Mouse (Mus musculus): Measurements from ENCODE around the gene Slc7a5. TPM values are rescaled to one million over a fixed set of nuclear protein-coding genes. Genes with fewer than 3 reads are reported as not detected.

Slc7a5 gene
- polyA plus RNA-seq, 1 experiment from 2014 or later: 8.9 TPM

DNA sequence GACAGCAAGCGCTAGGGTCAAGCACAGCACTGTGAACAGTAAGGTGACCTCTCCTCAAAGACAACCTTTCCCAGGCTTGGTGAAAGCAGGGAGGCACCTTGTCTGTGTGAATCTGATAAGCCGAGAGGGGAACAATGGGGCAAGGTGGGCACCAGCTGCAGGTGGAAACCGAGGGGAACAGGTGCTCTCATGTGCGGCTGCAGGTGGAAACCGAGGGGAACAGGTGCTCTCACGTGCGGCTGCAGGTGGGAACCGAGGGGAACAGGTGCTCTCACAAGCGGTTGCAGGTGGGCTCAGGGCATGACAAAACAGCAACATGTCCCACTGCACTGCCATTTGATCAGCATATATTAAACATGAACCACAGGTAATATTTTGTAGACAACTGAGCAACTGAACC, 10.3 kb downstream of the Slc7a5 start:
- no peak for TF ChIP-seq CTCF (IDR thresholded peaks at IDR 0.05; ENCODE audit: low read depth)
- WGBS: 54% methylated on average over 9 of the region's 9 CpGs
- H3K36me3 ChIP-seq (ENCODE audit: control insufficient read depth, insufficient read depth, low read length): no peaks in the 10 kb centered on the region
- no peak overlapping the region for H3K4me3 ChIP-seq (ENCODE audit: low read depth, low read length)
- H3K4me2 ChIP-seq (replicated peaks; ENCODE audit: low read depth): peak overlapping the region; percentile 21; the same call in 1 of the 2 replicates
- H3K4me1 ChIP-seq (replicated peaks; ENCODE audit: control insufficient read depth, insufficient read depth): peaks cover 16% of the 10 kb centered on the region
- DNase-seq (ENCODE audit: low spot score) (no peak), ATAC-seq (ENCODE audit: low FRiP score, low TSS enrichment) (no peak)
- H3K27ac ChIP-seq (replicated peaks): peak overlapping the region; percentile 90
- H3K9me3 ChIP-seq (ENCODE audit: control insufficient read depth, low read length): no peaks in the 10 kb centered on the region
- H3K9ac ChIP-seq (ENCODE audit: low read length): peak overlapping the region; percentile 27; the same call in 1 of the 2 replicates
- H3K27me3 ChIP-seq (ENCODE audit: control insufficient read depth, insufficient read depth, low read length): no peaks in the 10 kb centered on the region

DNA sequence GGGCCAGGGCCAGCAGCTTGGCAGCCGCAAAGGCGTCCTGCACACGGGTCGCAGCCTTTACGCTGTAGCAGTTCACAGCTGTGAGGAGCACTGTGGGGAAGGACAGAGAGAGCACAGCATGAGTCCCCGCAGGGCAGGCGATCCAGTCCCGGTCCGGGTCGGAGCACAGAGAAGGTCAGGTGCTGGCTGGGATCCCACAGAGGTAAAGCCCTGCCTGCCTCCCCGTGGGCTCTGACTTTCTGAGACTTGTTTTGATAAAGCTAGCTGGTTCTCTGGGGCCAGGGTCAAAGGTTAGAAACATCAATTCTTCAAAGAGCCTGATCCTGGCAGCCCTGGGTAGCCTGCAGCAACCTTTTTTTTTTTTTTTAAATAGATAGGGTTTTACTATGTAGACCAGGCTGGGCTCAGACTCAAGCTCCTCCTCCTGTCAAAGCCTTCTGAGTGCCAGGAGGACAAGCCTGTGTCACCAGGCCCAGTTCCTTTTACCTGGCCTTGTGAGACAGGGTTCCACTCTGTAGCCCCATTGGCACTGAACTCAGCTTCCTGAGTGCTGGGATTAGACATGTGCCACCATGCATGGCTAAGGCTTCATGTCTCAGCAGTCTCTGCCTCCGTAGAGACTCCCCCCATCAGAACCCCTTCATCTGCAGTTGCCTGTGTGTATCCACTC, 10.9 kb downstream of the Slc7a5 start:
- H3K27me3 ChIP-seq (ENCODE audit: control insufficient read depth, insufficient read depth, low read length): no peaks in the 10 kb centered on the region
- H3K36me3 ChIP-seq (ENCODE audit: control insufficient read depth, insufficient read depth, low read length): no peaks in the 10 kb centered on the region
- DNase-seq (ENCODE audit: low spot score) (no peak), ATAC-seq (ENCODE audit: low FRiP score, low TSS enrichment) (no peak)
- H3K4me1 ChIP-seq (replicated peaks; ENCODE audit: control insufficient read depth, insufficient read depth): peaks cover 16% of the 10 kb centered on the region
- WGBS: 51% methylated on average over 12 of the region's 12 CpGs
- H3K9me3 ChIP-seq (ENCODE audit: control insufficient read depth, low read length): no peaks in the 10 kb centered on the region
- no peak overlapping the region for H3K9ac ChIP-seq (ENCODE audit: low read length)
- H3K27ac ChIP-seq (replicated peaks): peak overlapping the region; percentile 90
- TF ChIP-seq CTCF (IDR thresholded peaks at IDR 0.05; ENCODE audit: low read depth): no peak
- no peak for TF ChIP-seq EP300 (optimal IDR thresholded peaks at IDR 0.05)
- no peak overlapping the region for H3K4me3 ChIP-seq (ENCODE audit: low read depth, low read length)
- no peak overlapping the region for H3K4me2 ChIP-seq (replicated peaks; ENCODE audit: low read depth)

DNA sequence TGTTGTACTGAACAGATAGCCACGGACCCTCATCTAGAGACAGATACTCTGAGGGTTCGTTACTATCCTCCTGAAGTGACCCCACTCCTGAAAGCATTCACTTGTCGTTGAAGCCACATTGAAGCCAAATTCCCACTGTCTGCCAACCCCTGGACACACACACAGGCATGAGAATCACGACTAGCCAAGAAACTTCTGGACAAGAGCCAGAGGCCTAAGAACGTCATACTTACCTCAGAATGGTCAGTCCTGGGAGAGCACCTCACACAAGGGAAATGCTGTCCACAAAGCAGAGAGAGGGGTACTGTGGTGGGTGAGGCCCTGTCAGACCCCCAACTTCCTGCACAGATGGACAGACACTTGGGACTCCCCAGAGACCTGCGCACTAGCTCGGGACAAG, 11.6 kb downstream of the Slc7a5 start:
- H3K9ac ChIP-seq (ENCODE audit: low read length): no peak overlapping the region
- ATAC-seq (ENCODE audit: low FRiP score, low TSS enrichment) (no peak), DNase-seq (ENCODE audit: low spot score) (no peak)
- 62% methylated on average over 7 of the region's 7 CpGs for whole genome bisulfite sequencing
- no peak overlapping the region for H3K4me2 ChIP-seq (replicated peaks; ENCODE audit: low read depth)
- H3K9me3 ChIP-seq (ENCODE audit: control insufficient read depth, low read length): no peaks in the 10 kb centered on the region
- peaks cover 16% of the 10 kb centered on the region for H3K4me1 ChIP-seq (replicated peaks; ENCODE audit: control insufficient read depth, insufficient read depth)
- H3K4me3 ChIP-seq (ENCODE audit: low read depth, low read length): no peak overlapping the region
- no peak overlapping the region for H3K27ac ChIP-seq (replicated peaks)
- H3K27me3 ChIP-seq (ENCODE audit: control insufficient read depth, insufficient read depth, low read length): no peaks in the 10 kb centered on the region
- H3K36me3 ChIP-seq (ENCODE audit: control insufficient read depth, insufficient read depth, low read length): no peaks in the 10 kb centered on the region
- no peak for TF ChIP-seq CTCF (IDR thresholded peaks at IDR 0.05; ENCODE audit: low read depth)
- no peak for TF ChIP-seq EP300 (optimal IDR thresholded peaks at IDR 0.05)

DNA sequence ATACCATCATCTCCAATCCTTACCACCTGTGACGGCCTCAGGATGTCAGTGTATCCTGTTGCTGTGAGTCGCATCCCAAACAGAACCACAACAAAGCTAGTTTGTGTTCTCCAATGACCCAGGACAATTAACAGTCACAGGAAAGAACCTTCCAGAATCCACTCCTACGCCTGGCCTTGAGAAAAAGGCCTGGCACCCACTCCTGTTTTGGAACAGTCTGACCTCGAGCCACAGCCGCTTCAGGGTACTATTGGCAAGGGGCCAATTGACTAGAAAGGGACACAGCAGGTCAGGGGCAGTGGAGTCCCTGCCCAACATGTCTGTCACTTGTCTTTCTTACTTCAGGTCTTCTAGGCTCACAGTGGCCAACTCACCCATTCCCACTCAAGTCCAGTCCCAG, 14.6 kb downstream of the Slc7a5 start:
- H3K27ac ChIP-seq (replicated peaks): no peak overlapping the region
- H3K4me2 ChIP-seq (replicated peaks; ENCODE audit: low read depth): no peak overlapping the region
- ATAC-seq (ENCODE audit: low FRiP score, low TSS enrichment) (no peak), DNase-seq (ENCODE audit: low spot score) (no peak)
- H3K9me3 ChIP-seq (ENCODE audit: control insufficient read depth, low read length): no peaks in the 10 kb centered on the region
- H3K36me3 ChIP-seq (ENCODE audit: control insufficient read depth, insufficient read depth, low read length): peaks cover 2% of the 10 kb centered on the region
- H3K27me3 ChIP-seq (ENCODE audit: control insufficient read depth, insufficient read depth, low read length): no peaks in the 10 kb centered on the region
- 72% methylated on average over 5 of the region's 5 CpGs for WGBS
- H3K4me1 ChIP-seq (replicated peaks; ENCODE audit: control insufficient read depth, insufficient read depth): peaks cover 5% of the 10 kb centered on the region
- TF ChIP-seq EP300 (optimal IDR thresholded peaks at IDR 0.05) (no peak), CTCF (IDR thresholded peaks at IDR 0.05; ENCODE audit: low read depth) (no peak)
- no peak overlapping the region for H3K4me3 ChIP-seq (ENCODE audit: low read depth, low read length)
- no peak overlapping the region for H3K9ac ChIP-seq (ENCODE audit: low read length)

DNA sequence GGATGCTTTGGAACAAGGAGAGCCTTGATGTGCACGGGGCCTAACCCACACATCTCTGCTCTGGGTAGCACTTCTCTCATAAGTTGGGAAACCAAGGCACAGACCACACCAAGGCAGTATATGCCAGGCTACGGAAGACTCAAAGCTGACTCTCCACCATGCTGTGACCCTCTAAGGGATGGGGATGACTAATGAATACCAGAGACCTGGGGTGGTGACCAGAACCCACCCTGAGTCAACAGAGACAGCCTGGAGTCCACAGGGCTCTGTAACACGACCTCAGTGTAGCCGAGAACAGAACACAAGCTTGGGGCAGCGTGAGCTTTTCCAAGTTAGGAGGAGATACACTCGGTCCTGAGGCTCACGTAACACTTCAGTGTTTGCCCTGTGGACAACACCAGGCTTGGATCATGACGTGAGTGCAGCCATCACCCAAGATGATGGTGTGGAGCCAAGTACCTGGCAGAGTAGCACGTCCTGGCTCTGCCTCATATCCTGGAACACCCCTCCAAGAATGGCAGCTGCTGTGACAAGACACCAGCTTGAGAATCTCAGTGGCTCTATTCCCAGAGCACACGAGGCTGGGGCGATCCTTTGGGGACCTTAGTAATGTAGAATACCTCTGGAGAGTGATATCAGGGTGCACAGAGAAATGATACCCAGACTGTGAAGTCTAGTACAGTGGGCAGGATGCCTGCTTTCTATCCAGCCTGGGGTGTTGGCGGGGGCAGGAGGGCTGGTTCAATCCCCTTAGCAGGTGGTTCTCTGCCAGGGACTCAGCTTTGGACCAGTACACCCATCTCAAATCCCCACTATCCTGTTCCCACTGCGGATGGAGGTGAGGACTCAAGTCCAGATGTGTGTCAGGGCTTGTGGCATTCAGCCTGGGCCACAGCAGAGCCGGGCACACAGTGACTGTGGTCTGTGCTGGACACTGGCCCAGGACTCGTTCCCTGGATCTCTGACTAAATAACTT, 17.4 kb downstream of the Slc7a5 start:
- no peak overlapping the region for H3K4me2 ChIP-seq (replicated peaks; ENCODE audit: low read depth)
- peak; percentile 71 for ATAC-seq (ENCODE audit: low FRiP score, low TSS enrichment)
- TF ChIP-seq CTCF (IDR thresholded peaks at IDR 0.05; ENCODE audit: low read depth) (no peak), EP300 (optimal IDR thresholded peaks at IDR 0.05) (no peak)
- no peaks in the 10 kb centered on the region for H3K4me1 ChIP-seq (replicated peaks; ENCODE audit: control insufficient read depth, insufficient read depth)
- no peak overlapping the region for H3K4me3 ChIP-seq (ENCODE audit: low read depth, low read length)
- no peaks in the 10 kb centered on the region for H3K27me3 ChIP-seq (ENCODE audit: control insufficient read depth, insufficient read depth, low read length)
- no peaks in the 10 kb centered on the region for H3K9me3 ChIP-seq (ENCODE audit: control insufficient read depth, low read length)
- H3K27ac ChIP-seq (replicated peaks): no peak overlapping the region
- H3K36me3 ChIP-seq (ENCODE audit: control insufficient read depth, insufficient read depth, low read length): peaks cover 12% of the 10 kb centered on the region
- DNase-seq (ENCODE audit: low spot score): no peak
- WGBS: 65% methylated on average over 15 of the region's 15 CpGs
- no peak overlapping the region for H3K9ac ChIP-seq (ENCODE audit: low read length)

DNA sequence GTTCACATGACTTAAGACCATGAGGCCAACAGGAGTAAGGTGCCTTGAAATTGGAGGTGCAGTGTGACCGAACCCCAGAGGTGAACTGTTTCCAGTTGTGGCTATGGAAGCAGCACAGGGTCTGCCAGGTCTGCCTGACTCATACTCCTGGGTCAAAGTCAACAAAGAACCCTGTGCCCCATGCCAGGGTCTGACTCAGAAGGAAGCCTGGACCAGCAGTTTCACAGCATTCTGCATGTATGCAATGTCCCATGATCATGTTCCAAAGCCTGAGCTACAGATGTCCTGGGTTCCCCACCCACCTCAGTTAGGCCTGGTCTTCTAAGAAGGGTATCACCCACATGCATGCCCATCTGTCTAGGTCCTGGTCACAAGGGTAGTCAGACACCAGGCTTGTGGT, 18.2 kb downstream of the Slc7a5 start:
- WGBS: 50% methylated on average over 1 of the region's 1 CpGs
- no peak for DNase-seq (ENCODE audit: low spot score)
- Histone ChIP-seq H3K9me3 (ENCODE audit: control insufficient read depth, low read length) (no peaks in the 10 kb centered on the region), H3K9ac (ENCODE audit: low read length) (no peak overlapping the region), H3K36me3 (ENCODE audit: control insufficient read depth, insufficient read depth, low read length) (peaks cover 14% of the 10 kb centered on the region), H3K4me2 (replicated peaks; ENCODE audit: low read depth) (no peak overlapping the region), H3K27me3 (ENCODE audit: control insufficient read depth, insufficient read depth, low read length) (no peaks in the 10 kb centered on the region), H3K27ac (replicated peaks) (no peak overlapping the region), H3K4me1 (replicated peaks; ENCODE audit: control insufficient read depth, insufficient read depth) (no peaks in the 10 kb centered on the region), H3K4me3 (ENCODE audit: low read depth, low read length) (no peak overlapping the region)
- TF ChIP-seq EP300 (optimal IDR thresholded peaks at IDR 0.05): no peak
- TF ChIP-seq CTCF (IDR thresholded peaks at IDR 0.05; ENCODE audit: low read depth): no peak
- peak; percentile 34 for ATAC-seq (ENCODE audit: low FRiP score, low TSS enrichment)

Data from stomach, postnatal 0 days (tissue).